Mouse (Mus musculus) stomach, postnatal 0 days (tissue): ENCODE data around the gene Drosha.

Source experiments
- CTCF ChIP-seq: IDR thresholded peaks from 2 replicates; pipeline ENCODE4 v1.5.1; 2016; ENCODE audit warnings: antibody characterized with exemption, low read depth, mild to moderate bottlenecking, moderate library complexity
- EP300 ChIP-seq: optimal IDR thresholded peaks from 2 replicates; pipeline ENCODE3; 2016; ENCODE audit warnings: antibody characterized with exemption

DNA sequence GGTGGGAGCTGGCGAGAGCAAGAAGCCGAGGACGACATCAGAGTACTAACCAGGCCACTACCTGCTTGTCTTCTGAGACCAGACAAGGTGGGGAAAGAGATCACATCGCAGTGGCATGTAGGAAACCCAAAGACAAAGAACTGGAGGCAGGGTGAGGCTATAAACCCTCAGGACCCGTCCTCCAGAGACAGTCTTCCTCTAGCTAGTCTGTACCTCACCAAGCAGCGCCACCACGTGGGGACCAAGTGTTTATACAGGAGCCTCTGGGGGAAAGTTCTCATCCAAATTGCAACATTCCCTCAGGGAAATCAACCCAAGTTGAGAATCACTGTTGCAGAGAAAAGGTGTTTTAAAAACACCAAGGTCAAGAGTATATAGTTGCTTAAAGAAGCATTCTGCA is 18.2 kb downstream of the Drosha start:
- TF ChIP-seq CTCF = no peak; the same call in 1 of the 2 replicates
- TF ChIP-seq EP300 = no peak
